Mouse (Mus musculus) limb, embryonic 14.5 days (tissue): ENCODE measurements around the gene Neo1. TPM values are rescaled to one million over a fixed set of nuclear protein-coding genes. Genes with fewer than 3 reads are reported as not detected.

Source experiments
- ATAC-seq: fragments of 200-750 bp; cut with Nextera tagmentation; 2 replicates; pipeline ENCODE4 v1.8.0; 2017; ENCODE audit warnings: low read depth, moderate number of reproducible peaks, moderate TSS enrichment; ENCODE audit not compliant: low FRiP score
- DNase-seq: peaks from one replicate; pipeline ENCODE4 v3.0.0-alpha.2; 2015; ENCODE audit warnings: low spot score
- H3K27ac ChIP-seq: fragments of 300-500 bp; sonication (generic); replicated peaks from 2 replicates; pipeline ENCODE4 v1.5.1; 2014; ENCODE audit warnings: low read depth, mild to moderate bottlenecking, low read length, moderate library complexity, mixed read lengths
- H3K27me3 ChIP-seq: fragments of 300-500 bp; sonication (generic); 2 replicates; pipeline ENCODE4 v1.6.1; 2014; ENCODE audit warnings: low read length, mixed read lengths; ENCODE audit not compliant: control insufficient read depth, insufficient read depth
- H3K36me3 ChIP-seq: fragments of 300-500 bp; sonication (generic); 2 replicates; pipeline ENCODE4 v1.6.1; 2014; ENCODE audit warnings: mild to moderate bottlenecking, low read length, moderate library complexity, mixed read lengths; ENCODE audit not compliant: control insufficient read depth, insufficient read depth
- H3K4me1 ChIP-seq: fragments of 300-500 bp; sonication (generic); 2 replicates; pipeline ENCODE4 v1.6.1; 2014; ENCODE audit warnings: antibody characterized with exemption, low read length, mixed read lengths; ENCODE audit not compliant: control insufficient read depth, insufficient read depth
- H3K4me2 ChIP-seq: fragments of 300-500 bp; sonication (generic); replicated peaks from 2 replicates; pipeline ENCODE4 v1.6.1; 2014; ENCODE audit warnings: low read depth, mild to moderate bottlenecking, low read length, moderate library complexity; ENCODE audit not compliant: severe bottlenecking
- H3K4me3 ChIP-seq: fragments of 300-500 bp; sonication (generic); replicated peaks from 2 replicates; pipeline ENCODE4 v1.5.1; 2014; ENCODE audit warnings: low read length
- H3K9ac ChIP-seq: fragments of 300-500 bp; sonication (generic); 2 replicates; pipeline ENCODE4 v1.6.1; 2014; ENCODE audit warnings: mild to moderate bottlenecking, low read depth, low read length, moderate library complexity; ENCODE audit not compliant: severe bottlenecking
- H3K9me3 ChIP-seq: fragments of 300-500 bp; sonication (generic); 2 replicates; pipeline ENCODE4 v1.6.1; 2016; ENCODE audit warnings: low read length; ENCODE audit not compliant: control insufficient read depth
- POLR2A ChIP-seq: fragments of 200-500 bp; IDR thresholded peaks from 2 replicates; pipeline ENCODE4 v1.8.0; 2012; ENCODE audit warnings: inconsistent platforms, mild to moderate bottlenecking, moderate library complexity, borderline replicate concordance; ENCODE audit not compliant: insufficient read depth, insufficient read length; ENCODE audit errors: extremely low read depth
- WGBS: fragments of 180-500 bp; shearing (Covaris S2); extraction: QIAGEN DNeasy Blood & Tissue Kit; methylation state at CpG from one replicate; pipeline ENCODE4 v1.1.7; 2014; 5-methylcytosine and 5-hydroxymethylcytosine counted together
- polyA plus RNA-seq, 2 experiments: library from polyadenylated mRNA; depleted of rRNA in 1 of 2; stranded (reverse) in 1 of 2; unstranded in 1 of 2; fragments of >200 nt; fragmentation: Nextera tagmentation in 1 of 2; extraction: Ambion mirVana in 1 of 2; gene quantifications; 2 replicates each; pipeline versions ENCODE4 v1.2.1 to v1.2.3; 2012 to 2014

The Neo1 gene
- polyA plus RNA-seq, 2 experiments: 57.1 to 83.5 TPM

- WGBS: 33% methylated on average over 5 of the region's 5 CpGs
- TF ChIP-seq POLR2A: no peak
- Histone ChIP-seq H3K4me1 (peaks cover 17% of the 10 kb centered on the region), H3K4me3 (peak overlapping the region; percentile 98), H3K36me3 (no peaks in the 10 kb centered on the region), H3K9me3 (no peaks in the 10 kb centered on the region), H3K27ac (no peak overlapping the region), H3K4me2 (peak overlapping the region; percentile 71), H3K9ac (peak overlapping the region; percentile 95), H3K27me3 (no peaks in the 10 kb centered on the region)
- no peak for ATAC-seq
- no peak for DNase-seq
These were observed 1.4 kb downstream of the Neo1 start for GRCm38 (mm10) chr9:59034836-59035235.

DNA sequence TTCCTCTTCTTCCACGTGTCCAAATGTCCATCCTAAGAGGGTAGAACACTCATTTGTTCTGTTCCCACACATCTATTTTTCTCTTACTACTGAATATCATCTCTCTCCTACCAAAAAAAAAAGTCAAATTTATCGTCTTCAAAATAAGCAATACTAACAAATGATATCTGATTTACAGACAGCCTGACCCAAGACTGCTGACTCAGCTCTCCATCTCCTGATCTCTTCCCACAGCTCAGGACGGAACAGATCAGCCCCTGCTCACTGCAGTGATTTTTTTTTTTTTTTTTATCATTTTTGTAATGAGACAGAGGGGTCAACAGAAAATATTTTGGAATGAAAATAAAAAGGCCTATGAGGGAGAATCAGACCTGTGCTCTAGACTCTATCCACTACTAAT is 2.7 kb downstream of the Neo1 start:
- Histone ChIP-seq H3K36me3 (peaks cover 4% of the 10 kb centered on the region; the same call in 1 of the 2 replicates), H3K9me3 (peaks cover 4% of the 10 kb centered on the region; the same call in 1 of the 2 replicates), H3K4me3 (0 out of 2 replicates have a peak overlapping the region, but pooled peaks have one; percentile 11), H3K27me3 (no peaks in the 10 kb centered on the region), H3K27ac (no peak overlapping the region), H3K4me2 (no peak overlapping the region; the same call in 1 of the 2 replicates), H3K4me1 (peaks cover 17% of the 10 kb centered on the region), H3K9ac (no peak overlapping the region)
- DNase-seq (no peak), ATAC-seq (no peak)
- TF ChIP-seq POLR2A: no peak
- 49% methylated on average over 3 of the region's 3 CpGs for WGBS

- Histone ChIP-seq H3K4me1 (no peaks in the 10 kb centered on the region), H3K4me3 (no peak overlapping the region), H3K9ac (no peak overlapping the region), H3K27ac (no peak overlapping the region), H3K36me3 (peaks cover 4% of the 10 kb centered on the region; the same call in 1 of the 2 replicates), H3K4me2 (no peak overlapping the region), H3K9me3 (peaks cover 3% of the 10 kb centered on the region; the same call in 1 of the 2 replicates), H3K27me3 (no peaks in the 10 kb centered on the region)
- DNase-seq (no peak), ATAC-seq (no peak)
- TF ChIP-seq POLR2A: no peak
- WGBS: 58% methylated on average over 4 of the region's 4 CpGs
These were observed 11.9 kb downstream of the Neo1 start for GRCm38 (mm10) chr9:59024245-59024844.

- DNase-seq (no peak), ATAC-seq (no peak)
- Histone ChIP-seq H3K27ac (no peak overlapping the region), H3K4me2 (no peak overlapping the region), H3K9me3 (no peaks in the 10 kb centered on the region), H3K9ac (no peak overlapping the region), H3K4me1 (peaks cover 9% of the 10 kb centered on the region; the same call in 1 of the 2 replicates), H3K36me3 (no peaks in the 10 kb centered on the region), H3K4me3 (no peak overlapping the region), H3K27me3 (no peaks in the 10 kb centered on the region)
- no peak for TF ChIP-seq POLR2A
- 69% methylated on average over 3 of the region's 3 CpGs for WGBS
These were observed 20.1 kb downstream of the Neo1 start for GRCm38 (mm10) chr9:59016060-59016719.

- no peaks in the 10 kb centered on the region for H3K36me3 ChIP-seq
- peaks cover 9% of the 10 kb centered on the region; the same call in 1 of the 2 replicates for H3K4me1 ChIP-seq
- no peak overlapping the region for H3K4me3 ChIP-seq
- H3K4me2 ChIP-seq: no peak overlapping the region
- DNase-seq (peak; percentile 91), ATAC-seq (no peak)
- 0% methylated on average over 2 of the region's 2 CpGs for WGBS
- no peak overlapping the region for H3K27ac ChIP-seq
- H3K9ac ChIP-seq: no peak overlapping the region
- TF ChIP-seq POLR2A: no peak
- no peaks in the 10 kb centered on the region for H3K27me3 ChIP-seq
- no peaks in the 10 kb centered on the region for H3K9me3 ChIP-seq
These were observed 22.9 kb downstream of the Neo1 start for GRCm38 (mm10) chr9:59013365-59013764.
